Comparison of ENCODE assay signal across 21 mouse cellular contexts in the genomic region with DNA sequence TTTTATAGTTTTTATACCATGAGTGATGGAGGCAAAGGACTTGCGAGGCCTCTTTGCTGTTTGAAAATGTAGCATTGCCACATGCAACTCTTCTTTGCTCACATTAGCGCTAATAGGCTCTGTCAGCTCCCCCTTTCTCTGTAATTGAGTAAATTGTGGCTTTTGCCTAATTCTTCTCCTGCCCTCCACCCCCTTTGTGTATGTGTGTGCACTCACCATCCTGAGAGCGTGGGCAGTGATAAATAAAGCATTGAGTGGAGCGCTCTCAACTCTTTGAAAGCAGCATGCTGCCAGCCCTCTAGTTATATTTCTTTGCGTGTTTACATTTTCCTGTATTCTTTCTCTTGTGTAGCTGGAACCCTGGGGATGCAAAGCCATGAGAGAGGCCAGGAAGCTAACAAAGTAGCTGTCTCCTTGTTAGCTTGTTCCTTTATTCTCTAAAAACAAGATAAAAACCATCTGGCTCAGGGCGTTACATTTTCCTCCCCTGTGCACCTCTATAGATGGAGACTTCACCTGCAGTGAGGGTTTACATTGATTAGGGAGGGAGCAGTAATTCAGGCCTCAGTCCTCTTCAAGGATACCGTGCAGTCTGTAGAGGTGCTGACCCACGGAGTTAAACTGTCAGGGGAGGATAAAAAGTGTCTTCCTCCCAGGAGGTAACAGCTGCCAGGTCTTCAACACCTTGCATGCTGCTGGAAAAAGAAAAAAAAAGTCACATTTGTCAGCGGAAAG.
A peak's percentile ranks its signal among the peaks of the same experiment; 100 is the strongest.
DNase-seq lines count a peak whose midpoint lies in the region; ATAC-seq and TF ChIP-seq lines count a peak whose summit lies in the region.
"Had no signal": no experiment of that assay in that cellular context is flagged by ENCODE, and none has a peak within 500 bp of the region (broad histone marks: within the 10 kb centered on the region; RNA-seq: fewer than 3 reads in every experiment).

No protein-coding gene starts in this region.

- H3K4me2 ChIP-seq in forebrain, embryonic 13.5 days, result no peak overlapping the region
- H3K4me2 ChIP-seq in forebrain, embryonic 12.5 days, result no peak overlapping the region
- H3K4me2 ChIP-seq in liver, embryonic 11.5 days, result no peak overlapping the region
- H3K4me2 ChIP-seq: heart, embryonic 15.5 days; limb, embryonic 15.5 days had no signal

- DNase-seq in layer of hippocampus, adult 2 months (ENCODE audit: low spot score in 2 of 2), result no peak
- no peak for DNase-seq in layer of hippocampus, adult 9-10 months (ENCODE audit: low spot score)
- DNase-seq in thymus, postnatal 0 days (ENCODE audit: low spot score), result peak; percentile 32
- no peak for DNase-seq in thymus, postnatal 36 days
- no peak for DNase-seq in gastrocnemius, adult 8-10 months (ENCODE audit: low spot score in 2 of 2)
- no peak for DNase-seq in liver, embryonic 11.5 days (ENCODE audit: low spot score)
- DNase-seq: adrenal gland, postnatal 25 days; cerebellum, adult 18-20 months; cerebellum, postnatal 25 days; gastrocnemius, postnatal 10 days; heart, adult 2 months; kidney, adult 2 months; kidney, postnatal 14 days; lung, postnatal 10 days; right cerebral cortex, postnatal 4 days had no signal

- H3K36me3 ChIP-seq in forebrain, embryonic 13.5 days (ENCODE audit: poor library complexity, severe bottlenecking), result no peaks in the 10 kb centered on the region
- no peaks in the 10 kb centered on the region for H3K36me3 ChIP-seq in forebrain, embryonic 12.5 days (replicated peaks)
- no peaks in the 10 kb centered on the region for H3K36me3 ChIP-seq in liver, embryonic 11.5 days (ENCODE audit: control insufficient read depth, insufficient read depth, low read length)
- H3K36me3 ChIP-seq: heart, embryonic 15.5 days; limb, embryonic 15.5 days had no signal

- H3K4me1 ChIP-seq in forebrain, embryonic 13.5 days, result peaks cover 26% of the 10 kb centered on the region
- peaks cover 18% of the 10 kb centered on the region for H3K4me1 ChIP-seq in forebrain, embryonic 12.5 days
- peaks cover 4% of the 10 kb centered on the region; the same call in 1 of the 2 replicates for H3K4me1 ChIP-seq in liver, embryonic 11.5 days (replicated peaks; ENCODE audit: control insufficient read depth, insufficient read depth, low read length)
- H3K4me1 ChIP-seq: heart, embryonic 15.5 days had no signal

- WGBS in forebrain, embryonic 13.5 days, result 12% methylated on average over 9 of the region's 9 CpGs
- WGBS in forebrain, embryonic 12.5 days, result 15% methylated on average over 9 of the region's 9 CpGs
- 73% methylated on average over 9 of the region's 9 CpGs for WGBS in liver, embryonic 11.5 days

- peak overlapping the region; percentile 18 for H3K9ac ChIP-seq in forebrain, embryonic 13.5 days
- H3K9ac ChIP-seq in forebrain, embryonic 12.5 days, result no peak overlapping the region
- no peak overlapping the region for H3K9ac ChIP-seq in liver, embryonic 11.5 days (ENCODE audit: low read depth, low read length)
- H3K9ac ChIP-seq: heart, embryonic 15.5 days; limb, embryonic 15.5 days had no signal

- no peak for ATAC-seq in forebrain, embryonic 13.5 days
- no peak for ATAC-seq in forebrain, embryonic 12.5 days (ENCODE audit: low FRiP score)
- ATAC-seq in liver, embryonic 11.5 days (replicated peaks; ENCODE audit: low FRiP score), result no peak
- ATAC-seq: inflammation-experienced regulatory T-cells, adult 6 months had no signal

- no peak for TF ChIP-seq CTCF in layer of hippocampus, adult 2 months (conservative IDR thresholded peaks at IDR 0.05)

- peaks cover 31% of the 10 kb centered on the region for H3K27me3 ChIP-seq in forebrain, embryonic 13.5 days
- peaks cover 52% of the 10 kb centered on the region for H3K27me3 ChIP-seq in forebrain, embryonic 12.5 days
- H3K27me3 ChIP-seq in liver, embryonic 11.5 days (replicated peaks; ENCODE audit: control insufficient read depth, insufficient read depth, low read length), result no peaks in the 10 kb centered on the region
- H3K27me3 ChIP-seq: heart, embryonic 15.5 days; limb, embryonic 15.5 days had no signal

- no peaks in the 10 kb centered on the region for H3K9me3 ChIP-seq in forebrain, embryonic 13.5 days (replicated peaks)
- H3K9me3 ChIP-seq in forebrain, embryonic 12.5 days, result no peaks in the 10 kb centered on the region
- no peaks in the 10 kb centered on the region for H3K9me3 ChIP-seq in liver, embryonic 11.5 days (ENCODE audit: control insufficient read depth, low read length)
- H3K9me3 ChIP-seq: G1E; heart, embryonic 15.5 days; limb, embryonic 15.5 days had no signal

- H3K27ac ChIP-seq in forebrain, embryonic 13.5 days, result 0 out of 2 replicates have a peak overlapping the region, but pooled peaks have one; percentile 15
- H3K27ac ChIP-seq in forebrain, embryonic 12.5 days, result no peak overlapping the region
- H3K27ac ChIP-seq in layer of hippocampus, adult 2 months, result peak overlapping the region; percentile 68
- H3K27ac ChIP-seq in liver, embryonic 11.5 days (ENCODE audit: low read depth, low read length), result no peak overlapping the region
- H3K27ac ChIP-seq: heart, adult 2 months; heart, embryonic 15.5 days; limb, embryonic 15.5 days had no signal

- H3K4me3 ChIP-seq in forebrain, embryonic 13.5 days, result no peak overlapping the region
- no peak overlapping the region for H3K4me3 ChIP-seq in forebrain, embryonic 12.5 days (replicated peaks)
- no peak overlapping the region for H3K4me3 ChIP-seq in layer of hippocampus, adult 2 months
- H3K4me3 ChIP-seq in liver, embryonic 11.5 days (ENCODE audit: low read depth, low read length), result no peak overlapping the region
- H3K4me3 ChIP-seq: heart, adult 2 months; heart, embryonic 15.5 days; limb, embryonic 15.5 days had no signal

Comparison
In these comparisons a context has a peak if more than half of its experiments do, and no peak if none do; other contexts are left out.
1. H3K27ac ChIP-seq: peak in forebrain, embryonic 13.5 days (single experiment) and layer of hippocampus, adult 2 months (single experiment); none in forebrain, embryonic 12.5 days (single experiment) and liver, embryonic 11.5 days (single experiment).